Mouse (Mus musculus) gastrocnemius, postnatal 10 days (tissue): Measurements from ENCODE around the gene Lipt2. TPM values are rescaled to one million over a fixed set of nuclear protein-coding genes. Genes with fewer than 3 reads are reported as not detected.
A peak's percentile ranks its signal among the peaks of the same experiment; 100 is the strongest.

ENCODE experiments used
- DNase-seq: peaks from one replicate; pipeline ENCODE4 v3.0.0; 2021; ENCODE audit warnings: mixed read lengths
- total RNA-seq, 2 experiments: library from RNA; stranded (reverse); gene quantifications; 2 replicates each; pipeline ENCODE4 v1.2.3; 2021

Gene Lipt2
- total RNA-seq, 2 experiments from 2014 or later = 5.6 to 6.3 TPM

DNA sequence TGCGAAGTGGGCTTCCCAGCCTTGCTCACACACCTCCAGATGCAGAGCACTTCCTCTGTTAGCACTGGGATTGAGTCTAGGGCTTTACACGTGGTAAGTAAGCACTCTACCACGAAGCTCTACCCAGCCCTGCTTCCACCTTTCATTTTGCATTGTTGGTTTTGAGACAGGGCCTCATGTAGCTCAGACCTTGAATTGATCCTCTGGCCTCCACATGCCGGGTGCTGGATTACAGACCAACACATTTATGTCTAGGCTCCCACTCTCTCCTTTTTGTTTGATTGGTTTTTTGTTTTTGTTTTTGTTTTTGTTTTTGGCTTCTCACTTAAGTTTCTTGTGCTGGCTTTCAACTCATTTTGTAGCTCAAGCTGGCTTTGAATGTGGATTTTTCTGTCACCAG, 11.7 kb downstream of the Lipt2 start:
- no peak for DNase-seq

DNA sequence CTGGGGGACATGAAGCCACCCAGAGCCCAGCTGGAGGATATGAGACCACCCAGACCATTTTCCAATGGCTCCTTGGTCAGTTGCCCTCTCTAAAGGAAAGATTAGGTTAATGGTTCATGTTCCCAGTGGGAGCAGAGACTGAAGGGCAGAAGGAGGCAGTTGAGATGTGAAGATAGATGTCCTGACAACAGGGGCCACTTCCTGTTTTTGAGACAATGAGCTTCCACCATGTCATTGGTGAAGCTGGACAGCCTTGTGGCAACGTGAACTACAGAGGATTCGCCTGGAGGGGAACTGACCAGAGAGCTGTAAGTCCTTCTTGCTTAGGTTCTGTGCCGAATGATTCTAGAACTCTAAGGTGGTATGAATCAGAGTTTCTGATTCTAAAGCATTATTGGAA, 17.2 kb downstream of the Lipt2 start, which contains the start of gene Kcne3:
Kcne3 (plus strand) TSS at position 234 of the 400 bp plus-strand sequence.
- no peak for DNase-seq

DNA sequence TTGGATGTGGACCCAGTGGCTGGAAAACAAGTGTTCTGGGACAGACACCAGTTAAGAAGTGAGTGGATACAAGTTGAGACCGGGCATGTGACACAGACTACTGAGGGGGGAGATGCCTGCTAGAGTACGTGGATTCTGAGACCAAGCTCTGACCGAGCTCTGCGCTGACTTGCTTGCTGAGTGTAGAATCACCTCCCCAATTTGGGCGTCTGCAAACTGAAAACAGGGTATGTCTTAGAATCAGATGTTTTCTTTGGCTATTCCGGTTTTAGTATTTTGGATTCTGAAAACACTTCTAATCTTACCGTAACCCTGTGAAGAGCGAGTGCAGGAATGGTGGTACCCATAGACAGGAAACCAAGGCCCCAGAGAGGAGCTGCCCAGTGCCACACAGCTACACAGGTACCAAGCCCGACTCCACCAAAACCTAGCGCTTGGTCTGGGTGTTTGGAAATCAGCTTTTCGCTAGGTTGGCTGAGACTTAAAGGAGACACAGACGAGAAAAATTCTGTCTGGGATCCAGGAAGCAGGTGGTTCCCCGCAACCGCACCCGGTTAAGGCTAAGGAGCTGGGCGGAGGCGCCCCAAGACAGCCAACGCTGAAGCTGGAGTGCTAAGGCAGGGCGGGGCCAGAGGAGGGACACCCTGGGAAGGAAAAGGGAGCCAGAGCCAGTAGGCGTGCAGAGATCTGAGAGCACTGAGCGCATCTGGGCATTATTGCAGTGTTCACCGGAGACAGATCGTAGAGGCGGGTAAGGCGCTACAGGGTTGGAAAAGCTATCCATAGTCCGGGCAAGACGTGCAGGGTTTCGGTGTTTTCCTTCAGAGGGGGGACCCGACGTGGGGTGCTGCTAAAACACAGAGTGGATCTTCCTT, 19.2 kb downstream of the Lipt2 start:
- DNase-seq = peak; percentile 50

DNA sequence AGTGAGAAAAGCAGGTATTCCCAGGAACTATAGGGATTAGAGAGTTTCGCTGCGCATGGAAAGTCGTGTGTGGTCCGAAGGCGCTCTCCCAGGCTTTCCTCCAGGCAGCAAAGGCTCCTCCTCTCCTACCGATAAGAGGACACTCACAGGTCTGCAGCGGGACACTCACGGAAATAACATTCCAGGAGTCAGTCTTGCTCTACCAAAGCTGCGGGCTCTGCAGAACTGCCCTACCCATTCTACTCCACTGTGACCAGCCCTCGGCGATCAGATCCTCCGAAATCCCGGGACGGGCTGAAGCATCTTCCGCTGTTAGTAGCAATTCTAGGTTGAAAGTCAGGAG, 19.8 kb downstream of the Lipt2 start:
- no peak for DNase-seq

DNA sequence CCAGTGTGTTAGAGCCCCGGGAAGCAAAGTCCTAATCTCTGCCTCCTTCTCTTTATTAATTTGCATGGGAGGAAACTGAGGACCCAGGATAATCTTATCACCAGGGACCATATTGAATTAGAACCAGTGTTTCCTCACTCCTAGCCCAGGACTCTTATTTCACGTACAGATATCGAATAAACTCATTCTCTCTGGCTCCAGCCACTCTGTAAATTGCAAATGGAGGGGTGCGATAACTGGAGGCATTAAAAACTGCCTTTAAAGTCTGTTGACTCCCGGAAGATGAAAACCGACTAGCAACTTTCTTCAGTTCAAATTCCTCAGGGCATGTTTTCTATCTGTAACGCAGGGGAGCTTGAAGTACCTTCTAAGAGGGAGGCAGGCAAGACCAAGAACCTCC, 20.3 kb downstream of the Lipt2 start:
- DNase-seq = no peak

DNA sequence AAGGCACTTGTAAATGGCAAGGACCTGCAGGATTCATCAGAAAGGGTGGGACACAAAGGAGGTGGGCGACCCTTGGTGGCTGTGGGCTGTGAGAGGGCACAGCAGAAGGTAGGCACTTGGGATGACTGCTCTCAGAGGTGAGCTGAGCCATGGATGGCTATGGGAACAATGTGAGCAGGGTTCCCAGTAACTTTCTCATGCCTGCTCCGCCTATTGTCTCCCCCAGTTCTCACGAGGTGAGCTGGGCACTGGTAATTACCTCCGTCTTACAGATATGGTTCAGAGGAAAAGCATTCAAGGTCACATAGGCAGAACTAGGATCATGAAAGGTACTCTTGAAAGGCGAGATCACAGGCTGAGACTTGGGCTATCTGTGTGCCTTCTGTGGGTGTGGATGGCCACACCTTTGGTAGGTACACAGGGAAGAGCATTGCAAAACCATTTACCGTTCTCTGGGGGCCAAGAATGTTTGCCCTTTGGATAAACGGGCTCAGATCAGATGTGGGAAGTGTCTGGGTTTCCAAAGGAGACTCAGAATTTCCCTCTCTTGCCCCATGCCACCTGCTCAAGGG, 20.8 kb downstream of the Lipt2 start:
- DNase-seq = no peak

DNA sequence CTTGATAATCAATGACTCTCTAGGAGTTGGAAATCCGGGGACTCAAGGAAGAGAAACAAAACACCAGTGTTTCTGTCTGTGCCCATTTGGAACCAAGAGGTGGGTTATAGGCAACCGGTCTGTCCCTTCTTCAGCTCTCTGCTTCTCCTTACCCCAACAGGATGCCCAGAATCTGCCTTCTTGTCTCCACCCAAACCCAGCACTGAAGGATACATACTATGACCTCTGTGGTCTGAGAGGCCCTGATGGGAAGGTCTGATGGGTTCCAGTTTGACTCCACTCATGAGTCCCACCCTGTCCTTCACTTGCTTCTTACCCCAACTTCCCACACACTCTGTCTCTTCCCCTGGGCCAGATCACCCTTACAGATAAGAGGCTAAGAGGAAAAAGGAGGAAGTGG, 22.1 kb downstream of the Lipt2 start:
- no peak for DNase-seq

DNA sequence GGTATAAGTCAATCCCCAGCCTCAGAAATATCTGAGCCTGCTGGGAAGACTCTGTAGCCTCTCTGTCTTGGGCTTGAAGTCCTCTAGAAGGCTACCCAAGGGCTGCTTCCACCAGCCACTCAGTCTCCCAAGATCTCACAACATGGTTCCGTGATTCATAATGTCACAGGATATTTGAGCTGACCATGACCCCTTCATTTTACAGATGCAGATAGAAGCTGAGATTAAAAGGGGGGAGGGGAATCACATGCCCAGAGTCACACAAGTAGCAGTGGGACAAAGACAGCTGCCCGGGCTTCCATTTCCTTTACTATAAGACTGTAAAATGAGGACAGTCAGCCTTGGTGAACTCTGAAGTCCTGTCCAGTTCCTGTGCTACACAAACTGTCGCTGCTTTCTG, 22.5 kb downstream of the Lipt2 start:
- no peak for DNase-seq

DNA sequence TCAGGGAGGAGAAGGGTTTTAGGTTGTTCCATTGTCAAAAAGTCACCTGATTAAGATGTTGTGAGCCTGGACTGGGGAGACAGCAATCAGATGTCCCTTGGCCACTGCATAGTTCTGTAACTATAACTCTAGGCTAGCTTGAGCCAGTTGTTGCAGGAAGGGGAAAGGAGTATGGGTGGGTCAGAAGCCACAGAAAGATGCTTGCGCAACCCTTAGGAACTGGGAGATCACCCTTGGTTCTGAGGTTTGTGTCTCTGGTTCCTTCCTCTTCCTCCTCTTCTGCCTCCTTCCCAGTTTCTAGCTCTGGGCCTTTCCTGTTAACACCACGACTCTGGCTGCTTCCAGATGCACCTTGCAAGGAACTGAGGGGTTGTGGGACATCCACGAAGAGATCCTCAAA, 23.3 kb downstream of the Lipt2 start:
- DNase-seq = no peak

DNA sequence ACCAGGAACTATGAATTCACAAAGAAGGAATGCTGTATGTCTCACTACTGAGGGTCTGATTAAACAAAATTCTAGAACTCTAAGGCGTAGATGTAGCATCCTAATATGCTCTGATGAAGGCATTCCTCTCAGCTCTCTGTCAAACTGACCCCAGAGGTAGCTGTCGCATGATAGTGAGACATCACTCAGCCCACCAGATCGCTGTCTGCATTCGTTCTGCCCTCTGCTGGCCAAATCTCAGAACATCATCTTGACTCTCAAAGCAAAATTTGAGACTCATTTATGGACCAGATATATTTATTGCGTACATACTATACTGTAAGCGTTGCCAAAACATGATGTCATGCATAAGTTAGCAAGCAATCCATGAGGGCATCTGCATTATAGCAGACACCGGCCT, 28.5 kb downstream of the Lipt2 start:
- DNase-seq = peak; percentile 58

DNA sequence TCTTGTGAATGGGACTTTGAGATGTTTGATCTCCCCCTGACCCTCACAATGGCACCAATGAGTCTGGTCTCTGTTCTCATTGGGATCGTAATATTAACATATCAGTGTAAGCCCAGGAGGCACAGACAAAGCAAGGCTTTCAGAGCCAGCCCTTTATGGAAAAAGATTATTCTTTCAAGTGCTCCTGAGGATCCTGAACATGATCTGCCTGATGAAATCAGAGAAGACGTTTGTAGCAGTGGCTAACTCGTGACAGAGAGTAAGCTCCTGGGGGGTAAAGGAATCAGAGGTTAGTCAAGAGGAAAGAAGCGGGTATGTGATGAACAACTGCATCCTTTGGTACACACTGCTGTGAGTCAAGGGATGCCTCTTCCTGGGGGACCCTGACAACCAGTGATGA, 31.1 kb downstream of the Lipt2 start:
- DNase-seq = no peak

DNA sequence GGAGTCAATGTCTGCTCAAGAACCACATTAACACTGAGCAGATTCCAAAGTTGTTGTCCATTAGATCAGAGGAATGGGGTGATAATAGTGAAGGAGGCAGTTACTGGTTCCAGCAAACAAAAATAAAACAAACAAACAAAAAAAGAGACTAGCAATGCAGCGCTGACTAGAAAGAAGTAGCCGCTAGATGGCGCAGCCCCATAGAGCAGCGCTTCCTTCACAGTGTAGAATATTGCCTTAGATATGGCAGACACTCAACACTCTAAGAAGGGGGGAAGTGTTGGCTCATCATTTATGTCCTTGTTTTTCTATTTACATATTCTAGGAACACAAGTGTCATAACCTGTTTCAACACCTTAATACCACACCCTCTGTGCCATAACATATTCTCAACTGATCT, 31.7 kb downstream of the Lipt2 start:
- DNase-seq = peak; percentile 78

DNA sequence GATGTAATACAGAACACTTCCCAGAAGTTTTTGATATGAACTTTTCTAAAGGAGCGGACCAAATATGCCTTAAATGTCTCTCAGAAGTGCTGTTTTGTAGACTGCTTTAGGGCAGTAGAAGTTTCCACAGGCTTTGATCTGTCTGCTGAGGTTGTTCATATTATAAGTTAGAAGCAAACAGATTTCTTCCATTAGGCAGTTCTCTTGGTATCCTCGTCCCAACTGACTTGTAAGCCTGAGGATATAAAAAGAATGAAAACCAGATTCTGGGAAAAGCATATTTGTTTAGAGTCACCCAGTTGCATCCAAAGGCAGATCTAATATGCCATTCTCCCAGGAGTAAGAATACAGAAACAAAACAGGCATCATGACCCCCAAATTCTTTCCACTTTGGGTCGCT, 42.1 kb downstream of the Lipt2 start:
- no peak for DNase-seq

DNA sequence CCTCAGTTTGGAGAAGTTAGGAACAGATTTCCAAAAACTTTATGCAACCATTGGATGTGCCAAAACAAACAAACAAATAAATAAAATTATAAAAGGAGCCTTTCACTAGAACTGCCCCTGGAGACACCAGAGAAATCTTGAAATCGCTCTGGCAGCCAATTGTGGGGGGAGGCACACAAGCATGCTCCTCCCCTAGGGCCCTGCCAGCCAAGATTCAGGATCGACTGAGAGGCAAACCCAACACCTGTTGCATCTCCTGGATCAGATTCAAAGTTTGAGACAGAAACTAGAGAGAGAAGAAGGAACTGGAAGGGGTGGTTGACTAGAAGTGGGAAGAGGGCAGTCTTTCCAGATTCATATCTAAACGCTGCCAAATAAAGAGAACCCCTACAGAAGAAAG, 44.5 kb downstream of the Lipt2 start:
- peak; percentile 21 for DNase-seq

DNA sequence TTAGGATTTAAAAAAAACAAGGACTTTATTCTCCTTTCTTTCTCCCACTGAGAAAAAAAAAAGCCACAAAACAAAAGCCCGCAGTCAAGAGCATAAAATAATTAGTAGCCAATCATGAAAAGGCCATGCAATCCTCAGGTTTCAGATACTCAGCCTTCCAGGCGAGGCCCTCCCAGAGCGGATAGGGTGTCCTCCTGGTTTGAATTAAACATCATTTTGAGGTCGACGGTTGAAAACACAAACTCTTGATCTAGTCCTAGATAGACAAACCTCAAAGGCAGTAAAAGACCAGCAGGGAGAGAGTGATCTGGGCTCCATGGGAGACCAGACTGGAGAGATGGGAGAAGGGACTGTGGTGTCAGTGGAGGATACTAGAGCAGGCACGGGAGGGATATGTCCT, 45.8 kb downstream of the Lipt2 start:
- no peak for DNase-seq

DNA sequence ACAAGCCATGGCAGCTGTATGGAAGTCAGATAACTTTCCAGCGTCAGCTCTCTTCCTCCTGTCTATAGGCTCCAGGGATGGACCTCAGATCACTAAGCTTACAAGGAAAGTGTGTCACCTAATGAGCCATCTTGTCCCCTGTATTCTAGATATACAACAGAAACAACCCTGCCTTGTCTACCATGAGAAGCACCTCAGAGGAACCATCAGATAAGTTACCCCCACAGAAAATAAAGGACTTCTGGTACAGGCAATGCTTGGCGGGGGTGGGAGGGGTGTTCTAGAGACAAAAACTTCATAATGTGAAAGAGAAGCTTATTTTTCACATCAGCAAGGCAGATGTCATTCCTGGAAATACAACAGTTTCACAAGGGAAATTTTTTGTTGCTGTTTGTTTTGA, 47.1 kb downstream of the Lipt2 start:
- DNase-seq = no peak

DNA sequence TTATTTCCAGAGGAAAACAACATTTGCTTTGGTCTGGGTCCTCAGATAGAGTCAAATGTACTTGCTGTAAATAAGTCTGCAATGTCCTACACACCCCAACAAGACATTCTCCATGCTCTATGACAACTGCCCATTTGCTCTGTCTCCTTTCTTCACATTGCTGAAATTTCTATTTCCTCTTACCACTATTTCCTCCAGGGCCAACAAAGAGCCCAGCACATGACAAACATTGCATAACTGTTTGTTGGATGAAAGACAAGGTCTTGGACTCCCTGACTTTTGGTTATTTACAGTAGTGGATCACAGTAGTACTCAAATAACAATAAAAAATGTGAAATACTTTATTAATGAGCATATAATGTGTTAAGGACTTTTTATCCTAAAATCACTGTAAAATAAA, 48.8 kb downstream of the Lipt2 start:
- DNase-seq = no peak

Other genes with a start within 250 kb of the Lipt2 start
- 10 to 100 TPM in 1 of 2 experiments, 1 to 10 TPM in 1; 9.2 to 10.5 TPM for gene Rnf169, start 178.8 kb upstream of the Lipt2 start, total RNA-seq
- 1 to 10 TPM; 2.5 to 3.3 TPM for gene Chrdl2, start 153.1 kb upstream of the Lipt2 start, total RNA-seq
- 10 to 100 TPM in 1 of 2 experiments, 1 to 10 TPM in 1; 8.8 to 14.2 TPM for gene Pold3, start 37.7 kb upstream of the Lipt2 start, total RNA-seq
- gene Kcne3, start 17.2 kb downstream of the Lipt2 start, total RNA-seq = under 1 TPM; 0.70 to 0.84 TPM
- 10 to 100 TPM; 11.4 to 11.5 TPM for gene Pgm2l1, start 68.1 kb downstream of the Lipt2 start, total RNA-seq
- 1 to 10 TPM; 3.5 to 5.7 TPM for gene P4ha3, start 126.2 kb downstream of the Lipt2 start, total RNA-seq
- gene C2cd3, start 213.0 kb downstream of the Lipt2 start, total RNA-seq = 1 to 10 TPM; 6.3 to 9.2 TPM
- gene Ppme1, start 213.0 kb downstream of the Lipt2 start, total RNA-seq = 10 to 100 TPM; 32.0 to 40.2 TPM